Mouse (Mus musculus): ENCODE results near the gene 4931428F04Rik. TPM values are rescaled to one million over a fixed set of nuclear protein-coding genes. Genes with fewer than 3 reads are reported as not detected.

Gene 4931428F04Rik
- polyA plus RNA-seq, 1 experiment from 2014 or later, result 10.5 TPM

DNA sequence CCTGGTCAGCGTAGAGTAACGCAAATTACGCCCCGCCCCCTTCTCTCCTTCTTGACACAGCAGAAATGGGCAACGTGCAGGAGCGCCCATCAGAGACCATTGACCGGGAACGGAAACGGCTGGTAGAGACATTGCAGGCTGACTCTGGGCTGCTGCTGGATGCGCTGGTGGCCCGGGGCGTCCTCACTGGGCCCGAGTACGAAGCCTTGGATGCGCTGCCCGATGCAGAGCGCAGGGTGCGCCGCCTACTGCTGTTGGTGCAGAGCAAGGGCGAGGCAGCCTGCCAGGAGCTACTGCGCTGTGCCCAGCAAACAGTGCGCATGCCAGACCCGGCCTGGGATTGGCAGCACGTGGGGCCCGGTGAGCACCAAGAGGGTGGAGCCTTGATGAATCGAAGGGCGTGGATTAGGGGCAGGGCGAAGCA is 10.7 kb downstream of the 4931428F04Rik start:
- H3K27me3 ChIP-seq (ENCODE audit: insufficient read depth, low read length), result peaks cover 63% of the 10 kb centered on the region

DNA sequence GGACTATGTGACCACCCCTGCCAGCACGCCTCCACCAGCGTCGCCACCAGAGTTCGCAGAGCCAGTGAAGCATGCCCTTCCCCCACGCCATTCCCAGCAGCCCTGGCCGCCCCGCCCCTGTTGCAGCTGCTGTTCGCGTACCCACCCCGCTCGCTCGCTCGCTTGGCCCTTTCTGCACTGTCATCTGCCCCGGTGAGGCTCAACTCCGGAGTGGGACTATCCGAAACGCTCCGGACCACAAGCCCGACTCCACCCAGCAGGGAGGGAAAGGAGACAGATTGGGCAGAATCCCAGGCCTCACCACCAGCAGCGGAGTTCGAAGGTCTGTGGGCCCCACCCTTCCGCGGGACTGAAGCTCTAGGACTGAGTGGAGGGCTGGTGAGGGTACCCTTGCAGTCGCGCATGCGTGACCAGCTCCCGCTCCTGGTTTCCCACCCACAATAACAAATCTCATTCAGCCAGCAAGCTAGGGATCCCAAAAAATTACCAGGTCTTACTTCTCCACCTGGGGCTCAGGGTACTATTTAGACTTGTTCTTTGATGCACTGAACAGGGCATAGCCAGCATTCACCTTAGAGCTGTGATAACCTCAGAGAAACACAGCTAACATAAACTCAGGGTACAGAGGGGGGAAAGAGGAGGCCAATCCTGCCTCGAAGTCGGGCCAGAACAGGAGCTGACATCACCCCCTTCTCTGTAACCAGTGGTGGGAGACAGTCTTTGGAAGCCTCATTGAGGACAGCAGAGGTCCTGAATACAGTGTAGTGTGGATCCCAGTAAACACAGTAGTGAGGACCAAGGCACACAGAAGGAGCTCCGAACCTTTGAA is 13.2 kb downstream of the 4931428F04Rik start:
- Histone ChIP-seq H3K27me3 (ENCODE audit: insufficient read depth, low read length) (peaks cover 86% of the 10 kb centered on the region), H3K4me1 (ENCODE audit: insufficient read depth, low read length) (peaks cover 16% of the 10 kb centered on the region), H3K9me3 (ENCODE audit: low read length) (no peaks in the 10 kb centered on the region), H3K27ac (ENCODE audit: low read length) (no peak overlapping the region), H3K36me3 (ENCODE audit: insufficient read depth, low read length) (peaks cover 1% of the 10 kb centered on the region; the same call in 1 of the 2 replicates), H3K4me2 (replicated peaks; ENCODE audit: low read depth, low read length) (peak overlapping the region; percentile 67), H3K4me3 (ENCODE audit: low read length) (peak overlapping the region; percentile 42), H3K9ac (replicated peaks; ENCODE audit: low read length) (peak overlapping the region; percentile 62)
- WGBS, result 2% methylated on average over 30 of the region's 30 CpGs
- ATAC-seq (ENCODE audit: low FRiP score, low TSS enrichment), result peak; percentile 47; the same call in 1 of the 2 replicates

More for the DNA sequence above, 10.7 kb downstream of the 4931428F04Rik start:
- Histone ChIP-seq H3K36me3 (ENCODE audit: insufficient read depth, low read length) (peaks cover 8% of the 10 kb centered on the region; the same call in 1 of the 2 replicates), H3K9me3 (ENCODE audit: low read length) (no peaks in the 10 kb centered on the region), H3K27ac (ENCODE audit: low read length) (no peak overlapping the region), H3K9ac (replicated peaks; ENCODE audit: low read length) (no peak overlapping the region), H3K4me3 (ENCODE audit: low read length) (peak overlapping the region; percentile 31), H3K4me1 (ENCODE audit: insufficient read depth, low read length) (peaks cover 16% of the 10 kb centered on the region), H3K4me2 (replicated peaks; ENCODE audit: low read depth, low read length) (peak overlapping the region; percentile 44)
- peak; percentile 55; the same call in 1 of the 2 replicates for ATAC-seq (ENCODE audit: low FRiP score, low TSS enrichment)
- 3% methylated on average over 28 of the region's 28 CpGs for WGBS

DNA sequence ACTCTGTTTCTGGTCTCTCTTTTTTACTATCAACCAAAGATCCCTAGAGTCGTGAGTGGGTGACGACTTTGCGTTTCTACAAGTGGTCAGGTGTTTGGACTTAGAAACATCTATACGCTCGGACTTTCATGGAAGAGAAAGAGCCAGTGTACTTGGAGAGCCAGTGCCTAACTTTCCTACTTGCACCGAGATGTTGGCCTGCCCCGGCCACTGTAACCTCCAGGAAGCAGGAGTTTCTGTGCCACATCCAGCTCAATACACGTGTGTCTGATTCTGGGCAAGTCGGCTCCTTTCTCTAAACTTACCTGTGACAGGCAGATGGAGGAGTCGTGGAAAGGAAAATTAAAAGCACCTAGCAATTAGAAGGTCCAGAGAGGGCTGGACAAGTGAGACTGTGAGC is 13.8 kb downstream of the 4931428F04Rik start, which contains the start of gene Nol3:
Nol3 (plus strand) TSS at position 301 of the 400 bp plus-strand sequence.
- ATAC-seq (ENCODE audit: low FRiP score, low TSS enrichment), result no peak
- H3K9me3 ChIP-seq (ENCODE audit: low read length), result no peaks in the 10 kb centered on the region
- peaks cover 93% of the 10 kb centered on the region for H3K27me3 ChIP-seq (ENCODE audit: insufficient read depth, low read length)
- WGBS, result 2% methylated on average over 10 of the region's 10 CpGs
- H3K4me1 ChIP-seq (ENCODE audit: insufficient read depth, low read length), result peaks cover 18% of the 10 kb centered on the region
- H3K9ac ChIP-seq (replicated peaks; ENCODE audit: low read length), result peak within 1 kb of the TSS; percentile 62
- H3K27ac ChIP-seq (ENCODE audit: low read length), result no peak within 1 kb of the TSS
- H3K36me3 ChIP-seq (ENCODE audit: insufficient read depth, low read length), result no peaks in the 10 kb centered on the region
- H3K4me2 ChIP-seq (replicated peaks; ENCODE audit: low read depth, low read length), result peak within 1 kb of the TSS; percentile 67
- peak within 1 kb of the TSS; percentile 42 for H3K4me3 ChIP-seq (ENCODE audit: low read length)

DNA sequence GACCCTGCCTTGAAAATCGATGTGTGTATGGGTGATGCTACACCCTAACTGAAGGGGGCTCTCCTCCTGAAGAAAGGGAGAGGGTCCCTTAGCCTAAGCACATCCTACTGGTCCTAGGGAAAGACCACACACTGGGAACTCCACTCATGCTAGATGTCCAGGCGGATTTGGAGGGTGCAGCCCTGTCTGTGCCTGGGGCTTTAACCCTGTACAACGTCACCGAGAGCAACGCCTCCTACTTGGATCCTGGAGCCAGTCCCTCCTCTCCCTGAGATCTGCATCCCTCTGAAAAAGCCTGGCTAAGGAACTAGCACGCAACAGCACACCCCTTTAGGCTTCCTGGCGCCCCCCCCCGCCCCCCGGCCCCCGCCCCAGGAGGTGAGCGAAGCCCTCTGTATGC is 14.3 kb downstream of the 4931428F04Rik start:
- Histone ChIP-seq H3K4me3 (ENCODE audit: low read length) (no peak overlapping the region), H3K27ac (ENCODE audit: low read length) (no peak overlapping the region), H3K9ac (replicated peaks; ENCODE audit: low read length) (no peak overlapping the region), H3K4me2 (replicated peaks; ENCODE audit: low read depth, low read length) (peak overlapping the region; percentile 67; the same call in 1 of the 2 replicates), H3K9me3 (ENCODE audit: low read length) (no peaks in the 10 kb centered on the region), H3K4me1 (ENCODE audit: insufficient read depth, low read length) (peaks cover 22% of the 10 kb centered on the region), H3K27me3 (ENCODE audit: insufficient read depth, low read length) (peaks cover 97% of the 10 kb centered on the region), H3K36me3 (ENCODE audit: insufficient read depth, low read length) (no peaks in the 10 kb centered on the region)
- WGBS, result 3% methylated on average over 9 of the region's 11 CpGs
- no peak for ATAC-seq (ENCODE audit: low FRiP score, low TSS enrichment)

DNA sequence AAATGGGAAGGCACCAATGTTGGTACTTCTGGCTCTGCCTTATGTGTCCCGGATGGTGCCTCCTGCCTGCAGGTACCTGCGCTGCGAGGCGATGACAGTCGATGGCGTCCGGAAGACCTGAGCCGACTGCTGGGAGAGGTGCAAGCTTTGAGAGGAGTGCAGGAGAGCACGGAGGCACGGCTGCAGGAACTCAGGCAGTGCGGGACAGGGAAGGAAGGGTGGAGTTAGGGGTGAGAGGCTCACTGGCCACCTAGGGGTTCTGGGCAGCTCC is 18.8 kb downstream of the 4931428F04Rik start:
- no peak overlapping the region for H3K9ac ChIP-seq (replicated peaks; ENCODE audit: low read length)
- no peak overlapping the region for H3K4me2 ChIP-seq (replicated peaks; ENCODE audit: low read depth, low read length)
- WGBS, result 1% methylated on average over 11 of the region's 11 CpGs
- peak overlapping the region; percentile 19; the same call in 1 of the 2 replicates for H3K4me3 ChIP-seq (ENCODE audit: low read length)
- H3K27me3 ChIP-seq (ENCODE audit: insufficient read depth, low read length), result peaks cover 99% of the 10 kb centered on the region
- no peaks in the 10 kb centered on the region for H3K36me3 ChIP-seq (ENCODE audit: insufficient read depth, low read length)
- ATAC-seq (ENCODE audit: low FRiP score, low TSS enrichment), result no peak
- no peak overlapping the region for H3K27ac ChIP-seq (ENCODE audit: low read length)
- H3K9me3 ChIP-seq (ENCODE audit: low read length), result no peaks in the 10 kb centered on the region
- peaks cover 35% of the 10 kb centered on the region for H3K4me1 ChIP-seq (ENCODE audit: insufficient read depth, low read length)

DNA sequence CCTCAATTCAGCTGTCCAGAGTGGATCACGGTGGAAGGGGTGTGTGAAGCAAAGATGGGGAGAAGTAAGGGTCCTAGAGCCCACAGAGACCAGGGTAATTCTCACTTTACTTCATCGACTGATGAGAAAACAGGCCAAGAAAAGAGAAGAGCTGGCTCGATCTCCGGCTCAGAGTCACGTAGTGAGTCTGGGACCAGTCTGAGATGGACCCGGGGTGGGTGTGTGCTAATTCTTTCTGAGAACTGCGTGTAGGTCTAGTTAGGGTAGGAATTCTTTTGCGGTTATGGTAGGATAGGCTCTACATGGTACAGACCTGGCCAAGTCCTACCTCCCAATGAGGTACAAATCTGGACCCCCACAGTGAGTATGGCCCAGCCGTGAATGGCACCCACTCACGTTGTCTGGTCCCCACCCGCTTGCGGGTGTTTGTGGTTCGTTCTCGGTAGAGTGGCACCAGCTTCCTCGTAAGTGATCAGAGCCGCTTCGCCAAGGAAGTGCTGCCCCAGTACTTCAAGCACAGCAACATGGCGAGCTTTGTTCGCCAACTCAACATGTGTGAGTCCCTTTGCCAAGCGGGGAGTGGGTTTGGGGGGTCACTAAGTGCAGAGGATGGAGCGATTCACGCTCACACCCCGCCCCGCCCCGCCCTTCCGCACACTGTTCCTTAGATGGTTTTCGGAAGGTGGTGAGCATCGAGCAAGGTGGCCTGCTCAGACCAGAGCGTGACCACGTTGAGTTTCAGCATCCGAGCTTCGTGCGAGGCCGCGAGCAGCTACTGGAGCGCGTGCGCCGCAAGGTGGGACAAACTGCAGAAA is 19.4 kb downstream of the 4931428F04Rik start:
- Histone ChIP-seq H3K9ac (replicated peaks; ENCODE audit: low read length) (peak overlapping the region; percentile 60; the same call in 1 of the 2 replicates), H3K4me2 (replicated peaks; ENCODE audit: low read depth, low read length) (peak overlapping the region; percentile 84), H3K36me3 (ENCODE audit: insufficient read depth, low read length) (no peaks in the 10 kb centered on the region), H3K4me1 (ENCODE audit: insufficient read depth, low read length) (peaks cover 34% of the 10 kb centered on the region), H3K27me3 (ENCODE audit: insufficient read depth, low read length) (peaks cover 99% of the 10 kb centered on the region), H3K9me3 (ENCODE audit: low read length) (no peaks in the 10 kb centered on the region), H3K27ac (ENCODE audit: low read length) (no peak overlapping the region), H3K4me3 (ENCODE audit: low read length) (peak overlapping the region; percentile 47)
- ATAC-seq (ENCODE audit: low FRiP score, low TSS enrichment), result no peak
- WGBS, result 4% methylated on average over 39 of the region's 39 CpGs

DNA sequence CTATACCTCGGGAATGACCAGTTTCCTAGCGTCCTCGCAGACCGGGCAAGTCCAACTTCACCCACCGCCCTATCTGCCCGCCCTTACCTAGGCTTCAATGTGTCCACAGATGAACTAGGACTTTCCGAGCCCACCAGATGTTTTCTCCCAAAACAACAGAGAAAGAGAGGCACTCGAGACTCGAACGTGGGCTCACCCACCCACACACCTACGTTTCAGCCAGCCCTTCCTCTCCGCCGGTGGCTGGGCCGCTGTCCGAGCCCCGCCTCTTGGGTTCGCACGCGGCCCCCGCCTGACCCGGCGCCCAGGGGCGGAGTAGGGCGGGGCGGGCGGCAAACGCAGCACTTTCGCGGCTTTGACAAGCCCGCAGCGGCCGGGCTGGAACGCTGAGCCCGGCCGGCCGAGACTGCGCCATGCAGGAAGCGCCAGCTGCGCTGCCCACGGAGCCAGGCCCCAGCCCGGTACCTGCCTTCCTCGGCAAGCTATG is 20.2 kb downstream of the 4931428F04Rik start, which contains the start of gene Hsf4:
Hsf4 (plus strand) TSS at position 341 of the 487 bp plus-strand sequence.
- Histone ChIP-seq H3K9ac (replicated peaks; ENCODE audit: low read length) (peak within 1 kb of the TSS; percentile 60), H3K27ac (ENCODE audit: low read length) (no peak within 1 kb of the TSS)
- WGBS, result under 1% methylated on average over 41 of the region's 42 CpGs

DNA sequence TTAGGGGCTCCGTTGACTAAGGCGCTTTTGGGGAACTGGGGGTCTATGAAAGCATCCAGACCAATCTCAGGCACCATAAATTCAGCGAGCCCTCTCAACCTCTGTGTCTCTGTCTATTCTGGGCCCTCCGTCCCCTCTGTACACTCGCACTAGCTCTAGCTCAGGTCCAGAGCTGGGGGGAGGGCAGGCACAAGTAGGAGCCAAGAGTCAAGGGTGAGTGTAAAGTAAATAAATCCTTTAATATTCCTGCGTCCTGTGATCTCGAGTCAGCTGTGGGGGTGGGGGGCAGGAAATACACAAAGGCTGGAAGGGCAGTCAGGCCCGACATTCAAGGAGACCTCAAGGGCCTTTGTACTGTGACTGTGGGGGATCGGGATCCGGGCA is 20.6 kb downstream of the 4931428F04Rik start:
- Histone ChIP-seq H3K4me1 (ENCODE audit: insufficient read depth, low read length) (peaks cover 42% of the 10 kb centered on the region), H3K4me2 (replicated peaks; ENCODE audit: low read depth, low read length) (peak overlapping the region; percentile 84), H3K27ac (ENCODE audit: low read length) (no peak overlapping the region), H3K4me3 (ENCODE audit: low read length) (peak overlapping the region; percentile 47), H3K9ac (replicated peaks; ENCODE audit: low read length) (peak overlapping the region; percentile 60), H3K9me3 (ENCODE audit: low read length) (no peaks in the 10 kb centered on the region), H3K36me3 (ENCODE audit: insufficient read depth, low read length) (no peaks in the 10 kb centered on the region), H3K27me3 (ENCODE audit: insufficient read depth, low read length) (peaks cover 92% of the 10 kb centered on the region)
- WGBS, result 2% methylated on average over 10 of the region's 10 CpGs
- ATAC-seq (ENCODE audit: low FRiP score, low TSS enrichment), result no peak

More for the DNA sequence above, 20.2 kb downstream of the 4931428F04Rik start, which contains the start of gene Hsf4:
- Histone ChIP-seq H3K4me3 (ENCODE audit: low read length) (peak within 1 kb of the TSS; percentile 47), H3K4me2 (replicated peaks; ENCODE audit: low read depth, low read length) (peak within 1 kb of the TSS; percentile 84), H3K36me3 (ENCODE audit: insufficient read depth, low read length) (no peaks in the 10 kb centered on the region), H3K27me3 (ENCODE audit: insufficient read depth, low read length) (peaks cover 97% of the 10 kb centered on the region), H3K9me3 (ENCODE audit: low read length) (no peaks in the 10 kb centered on the region), H3K4me1 (ENCODE audit: insufficient read depth, low read length) (peaks cover 41% of the 10 kb centered on the region)
- ATAC-seq (ENCODE audit: low FRiP score, low TSS enrichment), result no peak

DNA sequence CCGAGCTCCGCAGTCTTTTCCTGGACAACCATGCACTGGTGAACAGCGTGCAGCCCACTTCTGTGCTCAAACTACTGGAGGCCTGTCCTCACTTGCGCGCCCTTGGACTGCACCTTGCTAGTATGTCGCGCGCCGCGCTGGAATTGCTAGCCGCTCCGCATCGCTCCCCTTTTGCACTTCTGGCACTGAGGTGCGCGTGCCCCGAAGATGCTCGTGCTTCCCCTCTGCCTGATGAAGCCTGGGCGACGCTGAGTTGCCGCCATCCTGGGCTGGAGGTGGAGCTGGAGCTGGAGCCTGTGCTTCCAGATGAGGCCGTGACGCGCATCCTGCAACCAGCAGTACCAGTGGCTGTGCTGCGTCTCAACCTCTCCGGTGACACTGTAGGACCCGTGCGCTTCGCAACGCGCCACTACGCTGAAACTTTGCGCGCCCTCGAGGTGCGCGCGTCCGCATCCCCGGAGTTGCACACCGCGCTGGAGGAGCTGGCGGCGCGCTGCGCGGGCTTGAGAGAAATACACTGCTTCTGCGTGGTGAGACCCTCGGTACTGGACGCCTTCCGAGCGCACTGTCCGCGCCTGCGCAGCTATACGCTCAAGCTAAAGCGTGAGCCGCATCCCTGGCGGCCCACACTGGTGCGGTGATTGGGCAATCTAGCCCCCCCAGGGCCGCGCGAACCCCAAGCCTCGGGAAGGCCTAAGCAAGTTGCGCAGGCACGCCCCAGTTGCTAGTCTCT is 21.2 kb downstream of the 4931428F04Rik start:
- no peaks in the 10 kb centered on the region for H3K9me3 ChIP-seq (ENCODE audit: low read length)
- H3K36me3 ChIP-seq (ENCODE audit: insufficient read depth, low read length), result no peaks in the 10 kb centered on the region
- H3K4me1 ChIP-seq (ENCODE audit: insufficient read depth, low read length), result peaks cover 46% of the 10 kb centered on the region
- no peak overlapping the region for H3K27ac ChIP-seq (ENCODE audit: low read length)
- peaks cover 87% of the 10 kb centered on the region for H3K27me3 ChIP-seq (ENCODE audit: insufficient read depth, low read length)
- under 1% methylated on average over 65 of the region's 65 CpGs for WGBS
- peak overlapping the region; percentile 60 for H3K9ac ChIP-seq (replicated peaks; ENCODE audit: low read length)
- H3K4me3 ChIP-seq (ENCODE audit: low read length), result peak overlapping the region; percentile 47
- peak overlapping the region; percentile 84 for H3K4me2 ChIP-seq (replicated peaks; ENCODE audit: low read depth, low read length)
- ATAC-seq (ENCODE audit: low FRiP score, low TSS enrichment), result peak; percentile 21; the same call in 1 of the 2 replicates

Data from kidney, embryonic 16.5 days (tissue).